Mouse (Mus musculus) G1E-ER4 (cell line): ENCODE data around the gene Olfr1506. TPM values are rescaled to one million over a fixed set of nuclear protein-coding genes. Genes with fewer than 3 reads are reported as not detected.
"Not testable (repeated sequence)": the region's sequence is repeated elsewhere in the genome, so short reads cannot be mapped to it uniquely, and the experiment has no call there.

Experiments
- GATA1 ChIP-seq: IDR thresholded peaks from one replicate; pipeline ENCODE4 v1.8.0; 2012; ENCODE audit warnings: low read length, inconsistent platforms
- polyA plus RNA-seq: library from polyadenylated mRNA; stranded (reverse); fragments of >175 nt; gene quantifications from 2 replicates; pipeline ENCODE4 v1.2.3, GENCODE M21; 2012

Olfr1506 gene
- polyA plus RNA-seq, result not detected in 2 replicates

- not testable (repeated sequence) for TF ChIP-seq GATA1
Observed at GRCm38 (mm10) chr2:90224393-90224792, at the start of gene Olfr1506. Gene Olfr1506, minus strand, starts transcription at chr2:90224493.

DNA sequence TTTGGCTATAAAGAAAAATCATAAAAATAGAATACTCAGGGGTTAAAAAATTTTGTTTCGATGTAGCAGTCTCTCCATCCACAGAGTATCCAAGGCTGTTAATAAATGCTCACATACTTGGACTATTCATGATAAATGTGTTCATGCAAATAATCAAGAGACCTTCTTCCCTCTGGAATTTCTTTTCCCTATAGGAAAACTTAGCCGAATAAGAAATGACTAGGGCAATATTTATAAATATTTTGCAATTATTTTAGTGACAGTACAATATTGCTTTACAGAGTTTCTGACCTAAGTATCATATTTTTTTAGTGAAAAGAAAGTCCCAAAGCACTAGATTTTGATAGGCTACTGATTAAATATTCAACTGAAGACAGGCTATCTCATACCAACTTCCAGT lies 46.6 kb upstream of the Olfr1506 start, which contains the start of gene Olfr1271:
TSS of gene Olfr1271 (minus strand) at position 101 of the 400 bp plus-strand sequence.
- TF ChIP-seq GATA1, result no peak

GRCm38 (mm10) chr2:90257492-90257891 lies 33.2 kb upstream of the Olfr1506 start, which contains the start of gene Olfr142:
Gene Olfr142, minus strand, starts transcription at chr2:90257592.
- no peak for TF ChIP-seq GATA1

Other genes starting within 250 kb of the Olfr1506 start
- gene Olfr1261, start 233.3 kb downstream of the Olfr1506 start, polyA plus RNA-seq, result not detected in 2 replicates
- gene Olfr1262, start 224.3 kb downstream of the Olfr1506 start, polyA plus RNA-seq, result not detected in 2 replicates
- not detected in 2 replicates for gene Olfr1263, start 212.4 kb downstream of the Olfr1506 start, polyA plus RNA-seq
- gene Olfr1264, start 198.9 kb downstream of the Olfr1506 start, polyA plus RNA-seq, result not detected in 2 replicates
- gene Olfr1265, start 189.2 kb downstream of the Olfr1506 start, polyA plus RNA-seq, result not detected in 2 replicates
- gene Olfr140, start 160.9 kb downstream of the Olfr1506 start, polyA plus RNA-seq, result not detected in 2 replicates
- gene Olfr1269, start 103.1 kb downstream of the Olfr1506 start, polyA plus RNA-seq, result not detected in 2 replicates
- not detected in 2 replicates for gene Olfr32, start 82.2 kb downstream of the Olfr1506 start, polyA plus RNA-seq
- gene Olfr1270, start 71.4 kb downstream of the Olfr1506 start, polyA plus RNA-seq, result not detected in 2 replicates
- gene Olfr142, start 33.1 kb upstream of the Olfr1506 start, polyA plus RNA-seq, result not detected in 2 replicates
- not detected in 2 replicates for gene Olfr1271, start 46.5 kb upstream of the Olfr1506 start, polyA plus RNA-seq
- not detected in 2 replicates for gene Olfr1272, start 68.3 kb upstream of the Olfr1506 start, polyA plus RNA-seq
- not detected in 2 replicates for gene Gm13769, start 97.7 kb upstream of the Olfr1506 start, polyA plus RNA-seq
- not detected in 2 replicates for gene Olfr1274-ps, start 174.2 kb upstream of the Olfr1506 start, polyA plus RNA-seq